Mouse (Mus musculus) gastrocnemius, adult 8-10 months (tissue): ENCODE measurements around the gene Gm28042. TPM values are rescaled to one million over a fixed set of nuclear protein-coding genes. Genes with fewer than 3 reads are reported as not detected.

ENCODE experiments used
- DNase-seq, 2 experiments: peaks; one replicate each; pipeline ENCODE4 v3.0.0; 2022; ENCODE audit warnings: low spot score in 2 of 2
- total RNA-seq, 4 experiments: library from RNA; stranded (reverse); gene quantifications; 2 replicates each; pipeline ENCODE4 v1.2.4; 2022

The Gm28042 gene
- total RNA-seq, 4 experiments from 2014 or later, result 0.22 to 1.1 (median 0.74) TPM; not detected in 1

DNA sequence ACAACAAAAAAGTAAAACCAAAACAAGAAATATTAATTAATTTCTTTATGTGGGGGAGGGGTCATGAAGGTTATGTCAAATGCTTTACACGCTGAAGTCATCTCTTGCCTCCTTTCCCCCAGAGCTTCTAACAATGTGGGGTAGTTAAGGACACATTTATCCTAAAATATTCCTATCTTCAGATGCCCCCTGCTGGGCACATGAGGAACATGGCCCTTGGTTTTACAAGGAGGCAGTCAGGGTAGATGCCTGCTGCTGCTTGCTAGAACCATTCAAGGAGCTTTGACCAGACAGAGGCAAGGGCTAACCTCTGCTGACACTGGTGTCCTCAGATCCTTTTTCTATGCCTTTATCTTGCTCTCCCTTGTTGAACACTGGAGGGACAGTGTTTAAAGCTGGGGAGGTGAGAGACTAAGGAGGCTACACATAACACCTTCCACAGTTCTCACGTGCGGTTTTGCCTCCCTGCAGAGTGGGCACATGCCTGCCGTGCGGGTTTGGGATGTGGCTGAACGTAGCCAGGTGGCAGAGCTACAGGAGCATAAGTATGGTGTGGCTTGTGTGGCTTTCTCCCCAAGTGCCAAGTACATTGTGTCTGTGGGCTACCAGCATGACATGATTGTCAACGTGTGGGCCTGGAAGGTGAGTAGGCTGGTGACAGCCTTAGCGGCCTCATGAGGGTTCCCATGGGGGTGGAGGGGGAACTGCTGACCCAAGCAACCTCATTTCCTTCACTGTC is 15.7 kb upstream of the Gm28042 start:
- no peak for DNase-seq

DNA sequence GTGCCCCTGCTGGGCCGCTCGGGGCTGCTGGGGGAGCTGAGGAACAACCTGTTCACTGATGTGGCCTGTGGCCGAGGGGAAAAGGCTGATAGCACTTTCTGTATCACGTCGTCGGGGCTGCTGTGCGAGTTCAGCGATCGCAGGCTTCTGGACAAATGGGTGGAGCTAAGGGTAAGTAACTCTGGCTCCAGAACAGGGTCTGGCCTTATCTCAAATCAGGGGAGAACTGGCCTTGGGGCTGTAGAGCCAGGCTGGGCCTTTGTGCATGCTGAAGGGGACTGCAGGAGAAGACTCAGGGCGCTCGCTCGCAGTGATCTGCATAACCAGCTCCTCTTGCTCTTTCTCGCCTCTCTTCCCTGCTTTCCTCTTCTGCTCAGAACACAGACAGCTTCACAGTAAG is 14.4 kb upstream of the Gm28042 start:
- DNase-seq, result no peak

DNA sequence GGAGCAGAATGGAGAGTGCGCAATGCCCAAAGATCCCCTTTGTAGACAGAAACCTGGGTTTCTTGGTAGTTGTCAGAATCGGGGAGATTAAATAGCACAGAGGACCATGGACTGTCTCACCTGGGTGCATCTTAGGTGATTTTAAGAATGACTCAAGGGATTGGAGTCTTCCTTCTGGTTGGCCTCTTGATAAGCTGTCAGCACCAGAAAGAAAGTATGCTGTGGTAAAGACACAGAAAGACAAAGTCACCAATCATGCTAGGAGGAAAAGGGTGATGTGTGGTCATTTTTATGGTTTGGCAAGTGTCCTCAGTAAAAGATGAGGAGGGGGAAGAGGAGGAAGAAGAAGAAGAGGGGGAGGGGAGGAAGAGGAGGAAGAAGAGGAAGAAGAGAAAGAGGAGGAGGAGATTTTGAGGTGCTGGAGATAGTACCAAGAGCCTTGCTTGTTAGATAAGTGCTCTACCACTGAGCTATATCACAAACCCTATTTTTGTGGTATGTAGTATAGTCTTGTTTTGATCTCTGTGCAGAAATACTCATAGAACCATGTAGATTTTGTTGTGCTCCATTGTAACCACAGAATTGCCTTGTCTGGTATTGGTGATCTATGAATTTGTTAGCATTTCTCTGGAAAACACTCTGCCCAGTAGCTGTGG is 13.3 kb upstream of the Gm28042 start:
- no peak for DNase-seq

DNA sequence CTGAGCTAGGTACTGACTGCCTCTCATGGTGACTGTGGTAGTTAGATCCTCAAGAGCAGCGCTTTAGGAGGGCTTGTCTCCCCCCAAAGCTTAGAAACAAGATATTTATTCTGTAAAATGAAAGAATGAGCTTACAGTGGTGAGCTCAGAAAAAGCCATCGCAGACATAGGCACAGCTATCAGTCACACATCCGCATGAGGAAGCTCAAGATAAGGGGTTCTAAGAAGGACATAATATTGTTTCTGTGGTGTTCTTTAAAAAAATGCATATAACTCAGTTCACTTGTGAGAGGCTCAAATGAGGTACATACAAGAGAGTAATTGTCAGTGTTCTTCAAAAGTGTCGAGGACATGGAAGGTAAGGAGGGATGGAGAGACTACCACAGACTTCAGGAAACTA is 11.4 kb upstream of the Gm28042 start:
- DNase-seq, result no peak

DNA sequence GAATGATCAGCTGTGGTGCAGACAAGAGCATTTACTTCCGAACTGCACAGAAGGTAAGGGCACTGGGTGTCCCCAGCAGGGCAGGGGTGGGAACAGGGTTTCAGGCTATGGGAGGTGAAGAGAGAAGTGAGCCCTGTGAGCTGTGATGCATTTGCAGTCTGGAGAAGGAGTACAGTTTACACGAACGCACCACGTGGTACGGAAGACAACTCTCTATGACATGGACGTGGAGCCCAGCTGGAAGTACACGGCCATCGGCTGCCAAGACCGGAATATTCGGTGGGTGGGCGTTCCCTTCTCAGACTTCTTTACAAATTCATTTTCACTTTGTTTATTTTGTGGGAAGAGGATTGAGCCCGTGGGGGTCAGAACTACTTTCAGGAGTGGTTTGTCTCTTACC is 9.7 kb upstream of the Gm28042 start:
- no peak for DNase-seq

DNA sequence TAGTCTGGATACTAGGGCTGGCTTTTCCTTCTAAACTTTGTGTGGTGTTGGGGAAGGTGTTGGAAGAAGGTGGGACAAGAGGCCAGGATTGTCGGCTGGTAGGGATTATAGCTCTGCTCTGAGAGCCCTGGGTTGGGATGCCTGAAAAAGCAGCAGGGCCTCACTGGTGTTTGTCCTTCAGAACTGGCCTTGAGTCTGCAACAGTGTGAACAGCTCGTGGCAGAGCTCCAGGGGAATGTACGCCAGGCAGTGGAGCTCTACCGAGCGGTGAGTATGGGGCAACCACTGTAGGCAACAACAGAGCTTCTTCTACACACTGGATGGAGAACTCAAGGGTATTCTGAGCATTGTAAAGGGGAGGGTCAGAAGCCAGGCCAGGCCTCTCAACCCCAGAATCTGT is 3.0 kb upstream of the Gm28042 start:
- no peak for DNase-seq

DNA sequence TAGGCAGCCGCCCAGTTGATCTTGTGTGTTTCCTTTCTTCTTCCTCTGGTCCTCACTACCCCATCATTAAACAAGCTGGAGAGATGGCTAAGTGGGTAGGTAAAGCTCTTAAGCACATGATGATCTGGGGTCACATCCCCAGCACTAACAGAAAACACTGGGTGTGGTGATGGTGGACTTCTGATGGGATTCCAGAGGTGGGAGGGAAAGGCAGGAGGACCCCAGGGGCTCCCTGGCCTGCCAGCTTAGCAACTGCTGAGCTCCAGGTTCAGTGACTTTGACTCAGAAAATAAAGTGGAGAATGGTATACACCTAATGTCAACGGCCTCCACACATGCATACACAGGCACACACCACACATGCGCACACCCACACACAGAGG is 648 bp downstream of the Gm28042 start:
- no peak for DNase-seq

DNA sequence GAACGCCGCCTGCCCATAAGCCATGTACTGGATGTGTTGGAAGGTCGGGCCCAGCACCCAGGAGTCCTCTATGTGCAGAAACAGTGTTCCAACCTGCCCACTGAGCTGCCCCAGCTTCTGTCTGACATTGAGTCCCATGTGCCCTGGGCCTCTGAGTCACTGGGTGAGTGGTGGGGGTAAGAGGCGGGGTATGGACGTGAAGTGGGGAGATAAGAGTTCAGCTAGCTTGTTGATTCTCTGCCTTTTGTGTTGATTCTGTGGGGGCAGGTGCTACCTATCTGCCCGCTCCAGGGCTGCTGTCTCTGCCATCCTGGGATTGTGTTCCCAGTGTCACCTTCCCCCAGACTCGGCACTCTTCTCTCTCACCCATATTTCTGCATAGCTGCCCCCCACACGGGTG is 3.1 kb downstream of the Gm28042 start:
- no peak for DNase-seq

DNA sequence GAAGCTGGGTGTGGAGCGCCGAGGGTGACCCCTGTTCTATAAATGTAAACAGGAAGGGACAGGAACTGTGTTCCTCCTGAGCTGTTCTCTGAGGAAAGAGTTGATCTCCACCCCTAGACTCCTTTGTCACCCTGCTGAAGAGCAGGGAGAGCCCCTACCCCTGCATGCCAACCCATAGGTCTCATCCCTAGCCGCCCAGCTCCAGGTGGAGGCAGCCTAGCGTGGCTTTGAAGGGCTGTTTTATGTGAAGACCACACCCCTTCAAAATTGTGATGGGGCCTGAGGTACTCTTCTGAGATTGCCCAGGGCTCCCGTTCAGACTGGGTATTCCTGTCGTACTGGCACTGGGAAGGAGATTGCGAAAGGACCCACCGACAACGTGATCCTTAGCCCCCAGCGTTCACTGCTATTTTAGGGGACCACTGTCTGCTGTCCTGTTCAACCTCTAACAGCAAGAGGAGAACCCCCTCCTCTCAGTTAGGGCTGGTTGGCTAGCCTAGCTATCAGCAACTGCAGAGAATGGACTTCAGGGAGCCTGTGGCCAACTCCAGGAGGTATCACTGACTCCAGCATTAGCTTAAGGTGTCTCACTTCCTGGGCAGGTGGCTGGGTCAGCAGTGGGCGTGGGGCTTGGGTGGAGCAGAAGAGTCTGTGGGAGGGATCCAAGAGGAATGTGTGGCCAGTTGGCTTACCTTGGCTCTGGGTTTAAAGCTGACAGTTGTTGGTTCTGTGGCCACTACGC is 5.6 kb downstream of the Gm28042 start, which contains the start of gene Pla2g4b:
Pla2g4b (plus strand) TSS at position 692 of the 742 bp plus-strand sequence.
- no peak for DNase-seq

DNA sequence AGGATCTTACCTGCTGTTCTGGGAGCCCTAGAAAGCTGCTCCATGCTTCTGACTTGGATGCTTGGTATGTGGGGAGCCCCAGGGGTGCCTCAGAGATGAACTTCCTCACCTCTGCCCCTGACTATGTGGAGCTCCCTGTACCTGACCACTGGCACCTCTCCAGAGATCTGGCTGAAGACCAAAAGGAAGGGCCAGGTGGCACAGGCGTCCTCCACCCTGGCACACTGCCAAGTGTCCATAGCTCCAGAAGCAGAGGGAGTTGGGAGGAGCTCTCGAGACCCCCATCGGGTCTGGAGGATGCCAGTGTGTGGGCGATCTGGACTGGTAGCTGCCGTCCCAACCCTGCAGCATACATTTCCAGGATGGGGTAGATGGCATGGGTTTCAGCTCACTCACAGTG is 6.4 kb downstream of the Gm28042 start:
- no peak for DNase-seq

DNA sequence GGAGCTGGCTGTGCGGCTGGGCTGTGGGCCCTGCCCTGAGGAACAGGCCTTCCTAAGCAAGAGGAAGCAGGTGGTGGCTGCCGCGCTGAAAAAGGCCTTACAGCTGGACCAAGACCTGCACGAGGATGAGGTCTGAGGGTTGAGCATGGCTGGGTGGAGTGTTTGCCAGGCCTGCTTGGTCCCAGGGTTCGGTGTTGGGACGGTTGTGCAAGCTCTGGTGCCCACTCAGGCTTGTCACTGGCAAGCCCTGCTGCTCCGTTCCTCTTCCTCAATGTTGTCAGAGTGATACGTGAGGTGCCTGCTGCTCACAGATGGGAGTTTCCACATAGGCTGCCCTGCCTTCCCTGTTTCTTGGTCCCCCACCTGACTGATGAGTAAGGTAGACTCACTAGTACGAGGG is 10.5 kb downstream of the Gm28042 start:
- no peak for DNase-seq

DNA sequence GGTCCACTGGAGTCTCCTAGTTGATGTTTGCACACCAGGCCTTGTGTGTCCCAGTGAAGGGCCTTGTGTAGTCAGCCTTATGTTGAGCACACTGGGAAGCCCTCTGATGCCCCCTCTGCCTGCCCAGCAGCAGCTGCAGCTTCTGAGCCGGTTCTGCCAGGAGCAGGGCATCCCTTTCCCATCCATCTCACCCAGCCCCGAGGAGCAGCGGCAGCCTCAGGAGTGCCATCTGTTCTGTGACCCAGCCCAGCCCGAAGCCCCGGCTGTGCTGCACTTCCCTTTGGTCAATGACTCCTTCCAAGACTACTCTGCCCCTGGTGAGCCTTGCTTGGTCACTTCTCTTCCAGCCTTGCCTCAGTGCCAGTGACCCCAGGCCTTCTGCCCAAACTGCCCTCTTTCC is 13.7 kb downstream of the Gm28042 start:
- DNase-seq, result no peak

DNA sequence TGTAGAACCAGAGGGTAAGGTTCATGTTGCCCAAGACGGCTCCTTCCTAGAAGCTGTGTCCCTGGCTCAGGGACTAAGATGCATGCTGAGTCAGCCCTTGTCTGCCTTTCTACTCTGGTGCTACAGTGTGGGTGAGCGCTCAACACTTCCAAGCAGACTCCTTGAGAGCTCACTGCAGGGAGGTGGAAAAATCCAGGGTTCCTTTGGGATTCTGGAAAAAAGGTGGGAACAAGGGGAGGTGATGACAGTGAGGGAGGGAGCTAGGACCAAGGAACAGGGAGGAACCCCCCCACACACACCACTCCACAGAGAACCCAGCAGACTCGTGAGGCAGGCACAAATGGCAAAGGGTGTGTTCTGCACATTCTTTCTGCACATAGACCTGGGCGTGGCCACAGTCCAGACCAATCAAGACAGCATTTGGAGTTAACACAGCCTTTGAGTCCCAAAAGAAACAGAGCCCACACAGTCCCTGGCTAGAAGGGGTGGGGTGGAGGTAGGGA is 16.9 kb downstream of the Gm28042 start:
- no peak for DNase-seq

DNA sequence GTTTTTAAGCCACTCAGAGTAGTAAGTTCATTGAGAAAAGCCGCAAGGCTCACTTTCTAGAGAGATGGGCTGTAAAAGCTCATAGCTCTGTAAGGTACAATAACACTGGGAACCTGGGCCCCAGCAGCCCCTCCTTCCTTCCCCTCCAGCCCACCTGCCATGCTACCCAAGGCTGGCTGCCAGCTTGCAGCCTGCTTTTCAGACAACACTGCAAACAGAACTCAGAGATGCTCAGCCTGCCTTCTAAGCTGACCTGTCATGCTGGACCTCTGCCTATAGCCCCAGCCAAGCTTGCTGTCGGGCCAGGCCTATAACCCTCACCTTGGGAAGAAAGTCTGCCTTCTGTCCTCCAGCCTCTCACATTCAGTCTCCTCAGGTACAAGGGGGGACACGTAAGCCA is 17.4 kb downstream of the Gm28042 start:
- no peak for DNase-seq

DNA sequence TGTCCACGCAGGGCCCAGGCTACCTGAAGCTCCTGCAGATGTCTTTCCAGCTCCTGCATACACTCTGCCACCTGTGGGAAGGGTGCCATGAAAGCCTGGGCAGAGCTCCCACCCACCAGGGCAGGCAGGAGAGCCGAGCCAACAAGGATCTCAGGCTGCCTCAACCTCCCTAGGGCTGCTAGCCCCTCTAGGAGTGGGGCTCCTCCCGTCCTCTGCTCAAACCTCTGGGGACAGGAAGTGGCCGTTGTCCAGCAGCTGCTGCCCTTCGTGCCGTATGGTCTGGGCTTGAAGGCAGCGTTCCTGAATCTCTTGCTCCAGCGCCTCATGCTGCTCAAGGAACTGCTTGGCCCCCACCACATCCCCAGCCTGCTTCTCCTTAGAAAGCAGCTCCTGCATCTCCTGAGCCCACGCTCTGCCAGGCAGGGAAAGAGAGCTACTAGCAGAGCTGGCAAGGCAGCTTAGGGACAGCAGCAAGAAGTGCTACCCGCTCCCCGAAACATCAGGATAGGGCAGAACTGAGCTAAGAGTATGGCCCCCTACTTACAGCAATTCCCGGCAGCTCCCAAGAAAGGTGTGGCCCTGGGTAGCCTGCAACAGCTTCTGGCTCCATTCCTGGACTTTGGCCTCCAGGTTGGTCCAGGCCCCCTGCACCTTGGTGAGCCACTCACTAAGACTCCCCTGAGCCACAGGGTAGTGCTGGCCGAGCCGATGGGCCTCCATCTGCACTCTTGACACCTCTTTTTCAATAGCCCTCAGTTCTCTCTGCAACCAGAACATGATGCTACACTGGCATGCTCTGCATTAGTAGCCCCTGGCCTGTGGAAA is 19.4 kb downstream of the Gm28042 start:
- no peak for DNase-seq

DNA sequence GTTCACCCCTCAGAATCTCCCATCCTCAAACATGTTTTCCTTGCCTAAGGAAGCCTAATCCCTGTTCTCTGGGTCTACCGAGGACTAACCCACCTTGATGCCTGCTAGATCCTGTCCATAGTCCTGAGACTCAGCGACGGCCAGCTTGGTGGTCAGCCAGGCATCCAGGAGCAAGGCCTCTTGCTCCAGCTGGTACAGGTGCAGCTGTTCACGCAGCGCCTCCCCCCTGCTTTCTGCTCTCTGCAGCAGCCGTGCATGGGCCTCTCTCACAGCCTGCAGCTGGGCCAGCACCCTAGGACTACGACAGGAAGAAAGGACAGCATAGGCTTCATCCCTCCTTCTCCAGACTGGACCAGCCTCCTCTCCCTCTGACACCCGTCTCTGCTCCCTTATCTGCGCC is 20.9 kb downstream of the Gm28042 start:
- DNase-seq, result no peak

DNA sequence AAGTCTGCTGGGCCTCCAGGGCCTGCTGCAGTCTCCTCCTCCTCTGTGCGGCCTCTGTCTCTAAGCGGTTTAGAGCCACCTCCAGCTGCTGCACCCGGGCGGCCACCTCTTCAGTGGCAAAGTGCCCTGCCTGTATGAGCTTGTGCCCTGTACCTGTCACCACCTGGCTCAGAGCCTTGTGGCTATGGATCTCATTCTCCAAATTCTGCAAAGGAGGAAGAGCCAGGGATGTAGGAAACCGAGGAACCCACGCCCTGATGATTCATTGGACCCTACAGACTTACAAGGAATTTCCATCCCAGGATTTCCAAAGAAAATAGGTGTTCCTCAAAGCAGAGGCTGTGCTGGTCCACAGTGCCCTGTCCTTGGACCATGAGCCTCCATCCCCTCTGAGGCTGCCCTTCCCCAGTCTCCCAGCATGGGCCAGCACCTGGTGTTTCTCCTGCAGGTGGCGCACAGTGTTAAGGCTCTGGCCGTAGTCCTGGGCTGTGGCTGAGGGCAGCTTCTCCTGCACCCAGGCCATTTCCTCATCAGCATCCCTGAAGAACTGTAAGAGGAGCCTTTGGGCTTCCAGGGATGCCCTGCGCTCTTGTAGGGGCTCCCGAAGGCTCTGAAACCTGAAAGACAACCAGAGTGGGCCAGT is 22.5 kb downstream of the Gm28042 start:
- peak in 1 of 2 experiments; percentile 28 for DNase-seq

DNA sequence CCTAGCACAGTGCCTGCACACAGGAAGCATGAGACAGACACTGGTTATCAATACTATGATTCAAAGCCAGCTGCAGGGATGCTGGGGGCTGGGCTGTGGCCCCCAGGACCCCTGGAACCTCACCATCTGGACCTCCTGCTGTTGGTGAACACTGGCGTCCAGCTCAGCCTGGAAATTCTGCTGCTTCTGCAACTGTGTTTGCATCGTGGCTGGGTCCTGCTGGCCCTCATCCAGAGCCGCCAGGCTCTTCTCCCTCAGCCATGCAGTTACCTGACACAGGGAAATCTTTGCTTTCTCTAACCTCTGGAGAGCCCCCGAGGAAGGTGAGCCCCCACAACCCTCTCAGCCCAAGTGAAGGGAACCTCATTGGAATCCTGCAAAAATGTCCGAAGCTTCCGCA is 24.1 kb downstream of the Gm28042 start:
- no peak for DNase-seq

DNA sequence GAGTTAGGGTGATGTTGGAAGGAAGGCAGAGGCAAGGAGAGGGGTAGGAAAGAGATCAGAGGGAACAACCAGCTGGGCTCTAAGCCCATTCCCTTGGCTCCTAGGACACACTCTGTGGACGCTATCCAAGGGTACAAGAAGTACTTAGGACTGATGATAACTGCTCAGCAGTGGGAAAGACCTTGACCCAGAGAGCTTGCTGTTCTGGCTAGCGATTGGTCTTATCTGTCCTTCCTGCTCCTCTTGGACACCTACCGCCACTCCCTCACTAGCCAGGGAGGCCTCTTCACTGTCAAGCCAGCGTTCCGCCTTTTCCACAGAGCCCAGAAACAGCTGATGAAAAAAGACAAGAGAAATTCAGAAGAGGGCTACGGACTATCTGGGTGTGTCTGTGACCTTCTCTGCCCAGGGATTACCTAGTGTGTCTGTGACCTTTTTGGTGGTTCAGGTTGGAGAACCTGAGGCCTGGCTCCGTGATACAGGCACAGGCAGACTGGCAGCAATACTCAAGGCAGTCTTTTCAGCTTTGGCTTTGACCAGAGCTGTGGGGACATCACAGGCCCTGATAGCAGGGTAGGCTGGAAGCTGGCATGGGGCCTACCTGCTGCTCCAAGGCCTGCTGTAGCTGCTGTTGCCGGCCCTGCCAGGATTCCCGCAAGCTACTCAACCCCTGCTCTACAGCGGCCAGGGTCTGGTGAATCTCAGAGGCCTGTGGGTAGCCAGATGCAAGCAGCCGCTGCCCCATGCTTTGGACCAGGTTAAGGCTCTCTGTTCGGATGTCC is 27.7 kb downstream of the Gm28042 start:
- DNase-seq, result peak in 1 of 2 experiments; percentile 31

DNA sequence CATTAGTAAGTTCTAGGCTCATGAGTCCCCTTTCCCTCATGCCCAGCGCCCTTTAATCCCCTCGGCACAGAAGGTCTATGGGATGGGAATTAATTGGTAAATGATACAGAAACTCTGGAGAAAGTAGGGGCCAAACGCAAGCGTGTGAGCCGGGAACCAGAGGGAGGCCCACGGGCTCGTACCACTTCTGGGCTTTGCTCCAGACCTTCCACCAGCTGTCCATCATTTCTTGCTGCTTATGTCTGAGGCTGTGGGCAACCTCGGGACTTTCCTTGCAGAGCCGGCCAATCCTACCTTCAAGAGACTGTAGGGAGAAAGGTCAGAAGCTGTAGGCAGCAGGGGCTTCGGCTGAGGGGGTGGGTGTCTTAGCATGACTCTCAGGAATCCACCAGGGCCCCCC is 28.6 kb downstream of the Gm28042 start:
- no peak for DNase-seq
